Mouse (Mus musculus) inflammation-experienced regulatory T-cells, adult 16 weeks (primary cell): Measurements from ENCODE around the gene Pla2g2d. TPM values are rescaled to one million over a fixed set of nuclear protein-coding genes. Genes with fewer than 3 reads are reported as not detected.

Experiments used
- polyA plus RNA-seq: library from polyadenylated mRNA; unstranded; fragments of 100-300 nt; shearing (Covaris generic); gene quantifications from one replicate; pipeline ENCODE4 v1.2.1, GENCODE M21; 2017

Gene Pla2g2d
- polyA plus RNA-seq: 1.5 TPM

DNA sequence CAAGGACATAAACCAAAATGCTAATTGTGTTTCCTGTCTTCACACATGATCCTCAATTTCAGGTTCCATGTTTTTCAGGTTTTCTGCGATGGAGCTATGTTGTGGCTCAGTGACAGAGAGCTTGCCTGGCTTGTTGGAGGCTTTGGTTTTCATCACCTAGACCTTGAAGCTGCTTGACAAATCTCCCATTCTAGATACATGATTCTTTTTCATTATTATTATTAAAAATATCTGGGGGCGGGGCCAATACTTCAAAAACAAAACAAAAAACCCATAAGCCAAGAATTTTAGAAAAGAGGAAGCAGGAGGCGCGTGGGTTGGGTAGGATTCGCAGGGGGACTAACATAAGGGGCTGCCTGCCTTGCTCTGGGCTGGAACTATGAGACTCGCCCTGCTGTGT lies at the start of gene Pla2g2d:
Pla2g2d (plus strand) TSS at position 301 of the 400 bp plus-strand sequence.

DNA sequence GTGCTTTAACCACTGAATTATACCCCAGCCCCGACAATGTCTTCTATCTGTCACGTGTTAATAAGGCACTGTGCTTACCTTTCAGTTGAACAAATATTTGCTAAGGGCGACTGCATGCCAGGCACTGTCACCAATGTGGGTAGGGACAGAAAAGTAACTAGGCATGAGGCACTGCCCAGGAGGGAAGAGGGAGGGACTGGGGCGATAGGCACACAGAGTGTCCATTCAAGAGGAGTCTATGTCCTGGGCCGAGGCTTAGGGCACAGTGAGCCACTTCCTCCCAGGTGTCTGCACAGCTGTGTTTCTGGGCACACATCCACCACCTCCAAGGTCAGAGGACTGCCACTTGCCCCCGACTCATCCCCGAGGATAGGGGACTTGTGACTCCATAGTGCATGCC lies 38.5 kb upstream of the Pla2g2d start, which contains the start of gene Ubxn10:
Ubxn10 (minus strand) TSS at position 137 of the 400 bp plus-strand sequence.

DNA sequence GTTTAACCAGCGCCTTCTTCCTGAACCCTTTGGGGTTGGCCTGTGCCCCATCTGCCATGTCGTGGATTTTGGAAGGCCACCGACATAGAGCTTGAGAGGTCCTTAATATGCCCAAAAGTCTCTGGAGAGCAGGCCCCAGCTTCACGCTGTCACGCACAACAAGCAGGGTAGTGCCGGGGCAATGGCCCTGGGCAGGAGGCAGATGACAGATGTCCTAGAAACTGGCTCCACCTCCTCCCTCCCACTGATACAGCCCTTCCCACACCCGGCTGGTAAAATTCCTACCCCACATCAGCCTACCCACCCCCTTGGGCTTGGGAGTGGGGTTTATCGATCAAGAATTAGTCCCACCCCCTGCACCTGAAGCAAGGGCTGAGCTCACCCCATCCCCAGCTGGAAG lies 18.1 kb upstream of the Pla2g2d start, which contains the start of gene Pla2g2f:
Pla2g2f (minus strand) TSS at position 211 of the 400 bp plus-strand sequence.

Other genes starting within 250 kb of the Pla2g2d start
- not detected for gene Vwa5b1, start 139.9 kb upstream of the Pla2g2d start, polyA plus RNA-seq
- gene Pla2g2c, start 50.9 kb upstream of the Pla2g2d start, polyA plus RNA-seq: not detected
- 0.13 TPM for gene Ubxn10, start 38.6 kb upstream of the Pla2g2d start, polyA plus RNA-seq
- not detected for gene Pla2g2f, start 18.1 kb upstream of the Pla2g2d start, polyA plus RNA-seq
- gene Pla2g5, start 87.7 kb downstream of the Pla2g2d start, polyA plus RNA-seq: not detected
- not detected for gene Gm13030, start 98.2 kb downstream of the Pla2g2d start, polyA plus RNA-seq
- not detected for gene Pla2g2e, start 102.2 kb downstream of the Pla2g2d start, polyA plus RNA-seq
- gene Otud3, start 138.2 kb downstream of the Pla2g2d start, polyA plus RNA-seq: 0.52 TPM
- gene Rnf186, start 191.4 kb downstream of the Pla2g2d start, polyA plus RNA-seq: not detected
- 41.8 TPM for gene Tmco4, start 197.2 kb downstream of the Pla2g2d start, polyA plus RNA-seq